10 mouse cellular contexts compared by ENCODE assay signal in the genomic region with DNA sequence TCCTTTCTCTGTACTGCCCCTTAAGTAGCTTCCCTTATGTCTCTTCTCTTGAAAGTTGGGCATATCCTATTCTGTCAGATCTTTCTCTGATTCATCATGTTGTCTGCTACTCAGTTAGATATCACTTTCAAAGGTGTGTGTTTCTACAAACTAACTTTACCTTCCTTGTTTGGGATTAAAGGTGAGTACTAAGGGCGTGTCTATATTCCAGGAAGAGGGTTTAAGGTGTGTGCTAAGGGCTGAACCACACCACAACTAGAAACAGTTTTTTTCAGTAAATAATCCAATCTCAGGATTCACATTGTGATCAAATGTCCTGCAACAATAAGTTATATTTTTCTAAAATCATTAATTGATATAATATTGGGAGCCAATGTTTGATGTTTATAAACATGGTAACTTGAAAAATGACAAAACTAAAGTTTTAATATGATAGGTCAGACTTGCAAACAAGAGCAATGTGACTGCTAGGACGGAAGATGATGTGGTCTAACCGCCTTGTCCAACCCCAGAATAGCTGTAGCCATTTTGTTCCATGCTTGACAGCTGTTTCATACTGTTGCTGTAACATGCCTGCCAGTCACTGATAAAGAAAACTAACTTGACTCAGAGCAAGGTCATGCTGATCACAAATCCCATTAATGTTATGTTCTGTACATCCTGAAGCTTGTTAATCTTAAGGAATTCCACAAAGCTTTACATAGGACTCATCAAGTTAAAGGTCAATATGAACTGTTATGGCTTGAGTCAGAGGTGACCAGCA.
"Had no signal": no experiment of that assay in that cellular context is flagged by ENCODE, and none has a peak within 500 bp of the region (broad histone marks: within the 10 kb centered on the region; RNA-seq: fewer than 3 reads in every experiment).

No protein-coding gene starts in this region.

- H3K9me3 ChIP-seq: limb, embryonic 13.5 days; lung, embryonic 15.5 days; midbrain, embryonic 13.5 days had no signal

- ATAC-seq: midbrain, embryonic 13.5 days had no signal

- H3K4me3 ChIP-seq: limb, embryonic 13.5 days; lung, embryonic 15.5 days; midbrain, embryonic 13.5 days had no signal

- H3K9ac ChIP-seq: limb, embryonic 13.5 days; lung, embryonic 15.5 days; midbrain, embryonic 13.5 days had no signal

- H3K4me1 ChIP-seq: limb, embryonic 13.5 days; lung, embryonic 15.5 days; midbrain, embryonic 13.5 days had no signal

- H3K4me2 ChIP-seq: limb, embryonic 13.5 days; lung, embryonic 15.5 days; midbrain, embryonic 13.5 days had no signal

- H3K27me3 ChIP-seq: limb, embryonic 13.5 days; lung, embryonic 15.5 days; midbrain, embryonic 13.5 days had no signal

- H3K27ac ChIP-seq: limb, embryonic 13.5 days; lung, embryonic 15.5 days; midbrain, embryonic 13.5 days had no signal

- DNase-seq: kidney, adult 11 months; kidney, adult 9 months; kidney, postnatal 10 days; left cerebral cortex, postnatal 4 days; right cerebral cortex, adult 18-20 months; right cerebral cortex, postnatal 25 days; thymus, postnatal 4 days had no signal
